Mouse (Mus musculus): Measurements from ENCODE around the gene Atrip. TPM values are rescaled to one million over a fixed set of nuclear protein-coding genes. Genes with fewer than 3 reads are reported as not detected.

The Atrip gene
- polyA plus RNA-seq (2014; fragmentation: Illumina TruSeq; extraction: RNeasy Lipid Tissue Mini Kit (QIAGEN cat#74804); ENCODE audit: low read depth, low replicate concordance): 3.0 TPM

GRCm38 (mm10) chr9:109073661-109074573, at the start of gene Atrip:
Gene Atrip, minus strand, starts transcription at chr9:109074124.

GRCm38 (mm10) chr9:109095137-109095982, 21.4 kb upstream of the Atrip start, which contains the start of gene Plxnb1:
Gene Plxnb1, plus strand, starts transcription at chr9:109095389.

GRCm38 (mm10) chr9:109082124-109082800, 8.3 kb upstream of the Atrip start, which contains the start of the genes Ccdc51 and Tma7:
Gene Ccdc51, plus strand, starts transcription at chr9:109082493.
Gene Tma7, minus strand, starts transcription at chr9:109082587.

GRCm38 (mm10) chr9:109059136-109059903, 14.6 kb downstream of the Atrip start, which contains the start of gene Trex1:
Gene Trex1, minus strand, starts transcription at chr9:109059734.

GRCm38 (mm10) chr9:109038086-109038895, 35.6 kb downstream of the Atrip start, which contains the start of gene Shisa5:
Gene Shisa5, plus strand, starts transcription at chr9:109038565.

Other genes starting within 250 kb of the Atrip start
- not detected for gene Celsr3, start 247.8 kb downstream of the Atrip start, polyA plus RNA-seq (2014; fragmentation: Illumina TruSeq; extraction: RNeasy Lipid Tissue Mini Kit (QIAGEN cat#74804); ENCODE audit: low read depth, low replicate concordance)
- gene Slc26a6, start 220.8 kb downstream of the Atrip start, polyA plus RNA-seq (2014; fragmentation: Illumina TruSeq; extraction: RNeasy Lipid Tissue Mini Kit (QIAGEN cat#74804); ENCODE audit: low read depth, low replicate concordance): 0.26 TPM
- gene Tmem89, start 159.5 kb downstream of the Atrip start, polyA plus RNA-seq (2014; fragmentation: Illumina TruSeq; extraction: RNeasy Lipid Tissue Mini Kit (QIAGEN cat#74804); ENCODE audit: low read depth, low replicate concordance): not detected
- 86.8 TPM for gene Uqcrc1, start 137.5 kb downstream of the Atrip start, polyA plus RNA-seq (2014; fragmentation: Illumina TruSeq; extraction: RNeasy Lipid Tissue Mini Kit (QIAGEN cat#74804); ENCODE audit: low read depth, low replicate concordance)
- gene Col7a1, start 120.5 kb downstream of the Atrip start, polyA plus RNA-seq (2014; fragmentation: Illumina TruSeq; extraction: RNeasy Lipid Tissue Mini Kit (QIAGEN cat#74804); ENCODE audit: low read depth, low replicate concordance): not detected
- not detected for gene Ucn2, start 88.1 kb downstream of the Atrip start, polyA plus RNA-seq (2014; fragmentation: Illumina TruSeq; extraction: RNeasy Lipid Tissue Mini Kit (QIAGEN cat#74804); ENCODE audit: low read depth, low replicate concordance)
- gene Pfkfb4, start 82.3 kb downstream of the Atrip start, polyA plus RNA-seq (2014; fragmentation: Illumina TruSeq; extraction: RNeasy Lipid Tissue Mini Kit (QIAGEN cat#74804); ENCODE audit: low read depth, low replicate concordance): not detected
- 9.6 TPM for gene Shisa5, start 35.6 kb downstream of the Atrip start, polyA plus RNA-seq (2014; fragmentation: Illumina TruSeq; extraction: RNeasy Lipid Tissue Mini Kit (QIAGEN cat#74804); ENCODE audit: low read depth, low replicate concordance)
- not detected for gene Trex1, start 14.4 kb downstream of the Atrip start, polyA plus RNA-seq (2014; fragmentation: Illumina TruSeq; extraction: RNeasy Lipid Tissue Mini Kit (QIAGEN cat#74804); ENCODE audit: low read depth, low replicate concordance)
- gene Ccdc51, start 8.4 kb upstream of the Atrip start, polyA plus RNA-seq (2014; fragmentation: Illumina TruSeq; extraction: RNeasy Lipid Tissue Mini Kit (QIAGEN cat#74804); ENCODE audit: low read depth, low replicate concordance): 1.5 TPM
- gene Tma7, start 8.5 kb upstream of the Atrip start, polyA plus RNA-seq (2014; fragmentation: Illumina TruSeq; extraction: RNeasy Lipid Tissue Mini Kit (QIAGEN cat#74804); ENCODE audit: low read depth, low replicate concordance): 299 TPM
- 1.7 TPM for gene Plxnb1, start 21.3 kb upstream of the Atrip start, polyA plus RNA-seq (2014; fragmentation: Illumina TruSeq; extraction: RNeasy Lipid Tissue Mini Kit (QIAGEN cat#74804); ENCODE audit: low read depth, low replicate concordance)
- not detected for gene Fbxw21, start 87.9 kb upstream of the Atrip start, polyA plus RNA-seq (2014; fragmentation: Illumina TruSeq; extraction: RNeasy Lipid Tissue Mini Kit (QIAGEN cat#74804); ENCODE audit: low read depth, low replicate concordance)
- not detected for gene Fbxw13, start 121.9 kb upstream of the Atrip start, polyA plus RNA-seq (2014; fragmentation: Illumina TruSeq; extraction: RNeasy Lipid Tissue Mini Kit (QIAGEN cat#74804); ENCODE audit: low read depth, low replicate concordance)
- gene Fbxw20, start 160.6 kb upstream of the Atrip start, polyA plus RNA-seq (2014; fragmentation: Illumina TruSeq; extraction: RNeasy Lipid Tissue Mini Kit (QIAGEN cat#74804); ENCODE audit: low read depth, low replicate concordance): not detected
- not detected for gene Fbxw14, start 213.6 kb upstream of the Atrip start, polyA plus RNA-seq (2014; fragmentation: Illumina TruSeq; extraction: RNeasy Lipid Tissue Mini Kit (QIAGEN cat#74804); ENCODE audit: low read depth, low replicate concordance)